Mouse (Mus musculus) CH12.LX (cell line): Measurements from ENCODE around the gene Gne. TPM values are rescaled to one million over a fixed set of nuclear protein-coding genes. Genes with fewer than 3 reads are reported as not detected.

Source experiments
- DNase-seq: peaks from one replicate; pipeline ENCODE4 v3.0.0-alpha.2; 2013; ENCODE audit errors: extremely low read depth
- H3K27ac ChIP-seq: 2 replicates; pipeline ENCODE4 v1.5.1; 2012; ENCODE audit warnings: low read depth, mild to moderate bottlenecking, control low read depth, moderate library complexity; ENCODE audit not compliant: insufficient read depth
- H3K27me3 ChIP-seq: replicated peaks from 2 replicates; pipeline ENCODE3; 2012; ENCODE audit warnings: inconsistent platforms
- H3K36me3 ChIP-seq, 2 experiments: replicated peaks in 1 of 2; 2 replicates each; pipeline versions ENCODE3 to v1.6.1; 2012; ENCODE audit warnings: inconsistent platforms in 1 of 2, low read length in 1 of 2, mild to moderate bottlenecking in 1 of 2, mixed read lengths in 1 of 2, moderate library complexity in 1 of 2; ENCODE audit not compliant: control insufficient read depth in 1 of 2, insufficient read depth in 1 of 2
- H3K4me1 ChIP-seq, 2 experiments: 2 replicates each; pipeline ENCODE4 v1.6.1; 2012; ENCODE audit warnings: inconsistent platforms in 1 of 2, moderate library complexity in 1 of 2; ENCODE audit not compliant: insufficient read depth in 2 of 2, control insufficient read depth in 1 of 2
- H3K4me2 ChIP-seq: 2 replicates; pipeline ENCODE4 v1.6.1; 2012; ENCODE audit warnings: low read depth, mild to moderate bottlenecking, control low read depth; ENCODE audit not compliant: poor library complexity, insufficient read depth, severe bottlenecking
- H3K4me3 ChIP-seq, 3 experiments: fragments of 150-350 bp in 1 of 3; sonication (generic) in 1 of 3; replicated peaks in 1 of 3; 2 replicates each; pipeline versions ENCODE3 to v1.5.1; 2011 to 2012; ENCODE audit warnings: low read depth in 2 of 3, low read length in 2 of 3, mild to moderate bottlenecking in 2 of 3, moderate library complexity in 2 of 3, control low read depth in 1 of 3, improper control_type of control experiment in 1 of 3, inconsistent platforms in 1 of 3, mixed read lengths in 1 of 3; ENCODE audit not compliant: poor library complexity in 1 of 3
- H3K79me2 ChIP-seq: replicated peaks from 2 replicates; pipeline ENCODE4 v1.6.1; 2012; ENCODE audit warnings: mild to moderate bottlenecking, moderate library complexity; ENCODE audit not compliant: control insufficient read depth, poor library complexity, insufficient read depth, severe bottlenecking; ENCODE audit errors: extremely low read depth
- H3K9ac ChIP-seq: 2 replicates; pipeline ENCODE4 v1.6.1; 2012; ENCODE audit warnings: low read depth, mild to moderate bottlenecking, control low read depth, moderate library complexity; ENCODE audit not compliant: insufficient read depth
- H3K9me3 ChIP-seq: replicated peaks from 2 replicates; pipeline ENCODE3; 2012; ENCODE audit warnings: low read length, inconsistent platforms, mixed read lengths
- BHLHE40 ChIP-seq: IDR thresholded peaks from 2 replicates; pipeline ENCODE4 v1.6.1; 2011; ENCODE audit warnings: mild to moderate bottlenecking, low read depth, low read length, improper control_type of control experiment
- CHD1 ChIP-seq: IDR thresholded peaks from 2 replicates; pipeline ENCODE4 v1.6.1; 2012; ENCODE audit warnings: low read depth, low read length, improper control_type of control experiment, inconsistent platforms
- CHD2 ChIP-seq: IDR thresholded peaks from 2 replicates; pipeline ENCODE4 v1.6.1; 2011; ENCODE audit warnings: low read length, improper control_type of control experiment
- CTCF ChIP-seq, 2 experiments: IDR thresholded peaks in 1 of 2; conservative IDR thresholded peaks in 1 of 2; 2 replicates each; pipeline ENCODE4 v1.5.1; 2011 to 2012; ENCODE audit warnings: low read depth in 2 of 2, low read length in 2 of 2, improper control_type of control experiment in 1 of 2, inconsistent platforms in 1 of 2, mild to moderate bottlenecking in 1 of 2, moderate library complexity in 1 of 2
- ELF1 ChIP-seq: IDR thresholded peaks from 2 replicates; pipeline ENCODE4 v1.6.1; 2014; ENCODE audit warnings: low read depth, mild to moderate bottlenecking, inconsistent platforms, low read length, improper control_type of control experiment
- EP300 ChIP-seq: IDR thresholded peaks from 2 replicates; pipeline ENCODE4 v1.6.1; 2011; ENCODE audit warnings: low read length, improper control_type of control experiment
- ETS1 ChIP-seq: conservative IDR thresholded peaks from 2 replicates; pipeline ENCODE4 v1.6.1; 2012; ENCODE audit warnings: low read depth, mild to moderate bottlenecking, inconsistent platforms, low read length, improper control_type of control experiment, moderate library complexity
- GABPA ChIP-seq: IDR thresholded peaks from 2 replicates; pipeline ENCODE4 v1.6.1; 2012; ENCODE audit warnings: low read depth, low read length, improper control_type of control experiment, inconsistent platforms; ENCODE audit not compliant: insufficient replicate concordance
- HCFC1 ChIP-seq: IDR thresholded peaks from 2 replicates; pipeline ENCODE4 v1.6.1; 2012; ENCODE audit warnings: low read depth, mild to moderate bottlenecking, inconsistent platforms, low read length, improper control_type of control experiment
- JUN ChIP-seq: IDR thresholded peaks from 2 replicates; pipeline ENCODE4 v1.6.1; 2011; ENCODE audit warnings: low read depth, mild to moderate bottlenecking, low read length, improper control_type of control experiment, moderate library complexity; ENCODE audit not compliant: insufficient read depth
- KAT2A ChIP-seq: IDR thresholded peaks from 2 replicates; pipeline ENCODE4 v1.6.1; 2012; ENCODE audit warnings: low read length, improper control_type of control experiment, inconsistent platforms; ENCODE audit not compliant: insufficient replicate concordance
- MXI1 ChIP-seq: IDR thresholded peaks from 2 replicates; pipeline ENCODE4 v1.6.1; 2011; ENCODE audit warnings: mild to moderate bottlenecking, low read depth, low read length, improper control_type of control experiment
- MYC ChIP-seq: IDR thresholded peaks from 2 replicates; pipeline ENCODE4 v1.6.1; 2011; ENCODE audit warnings: low read depth, mild to moderate bottlenecking, improper control_type of control experiment, low read length
- NRF1 ChIP-seq: IDR thresholded peaks from 2 replicates; pipeline ENCODE4 v1.6.1; 2014; ENCODE audit warnings: low read depth, mild to moderate bottlenecking, inconsistent platforms, low read length, improper control_type of control experiment, moderate library complexity
- PAX5 ChIP-seq: IDR thresholded peaks from 2 replicates; pipeline ENCODE4 v1.6.1; 2012; ENCODE audit warnings: low read length, inconsistent platforms, mixed read lengths
- POLR2AphosphoS2 ChIP-seq: IDR thresholded peaks from 2 replicates; pipeline ENCODE4 v1.6.1; 2011; ENCODE audit warnings: low read depth, low read length, improper control_type of control experiment
- RAD21 ChIP-seq: IDR thresholded peaks from 2 replicates; pipeline ENCODE4 v1.6.1; 2011; ENCODE audit warnings: low read depth, mild to moderate bottlenecking, low read length, improper control_type of control experiment, moderate library complexity
- SMC3 ChIP-seq: IDR thresholded peaks from 2 replicates; pipeline ENCODE4 v1.6.1; 2011; ENCODE audit warnings: low read depth, low read length, improper control_type of control experiment
- TCF12 ChIP-seq: IDR thresholded peaks from 2 replicates; pipeline ENCODE4 v1.6.1; 2014; ENCODE audit warnings: low read depth, mild to moderate bottlenecking, inconsistent platforms, low read length, improper control_type of control experiment
- UBTF ChIP-seq: IDR thresholded peaks from 2 replicates; pipeline ENCODE4 v1.6.1; 2012; ENCODE audit warnings: low read depth, mild to moderate bottlenecking, inconsistent platforms, low read length, improper control_type of control experiment, moderate library complexity
- USF1 ChIP-seq: IDR thresholded peaks from 2 replicates; pipeline ENCODE4 v1.6.1; 2014; ENCODE audit warnings: low read depth, mild to moderate bottlenecking, inconsistent platforms, low read length, improper control_type of control experiment
- USF2 ChIP-seq: conservative IDR thresholded peaks from 2 replicates; pipeline ENCODE4 v1.6.1; 2011; ENCODE audit warnings: low read depth, low read length, improper control_type of control experiment
- ZC3H11A ChIP-seq: IDR thresholded peaks from 2 replicates; pipeline ENCODE4 v1.6.1; 2012; ENCODE audit warnings: low read depth, mild to moderate bottlenecking, inconsistent platforms, low read length, improper control_type of control experiment
- ZKSCAN1 ChIP-seq: IDR thresholded peaks from 2 replicates; pipeline ENCODE4 v1.6.1; 2012; ENCODE audit warnings: low read depth, inconsistent platforms, low read length, improper control_type of control experiment, borderline replicate concordance
- ZMIZ1 ChIP-seq: IDR thresholded peaks from 2 replicates; pipeline ENCODE4 v1.6.1; 2012; ENCODE audit warnings: low read depth, mild to moderate bottlenecking, inconsistent platforms, low read length, improper control_type of control experiment
- dilution Hi-C: fragments of 300-500 bp; cut with MboI; formaldehyde crosslinking; loops from 2 replicates; pipeline ENCODE4 v1.14.3; 2020; ENCODE audit warnings: low sequenced_read_pairs; ENCODE audit not compliant: extremely low pct_unique_long_range_greater_than_20kb, extremely low pct_ligation_motif_present
- in situ Hi-C: fragments of 300-500 bp; cut with MboI; formaldehyde crosslinking; loops from 3 replicates; pipeline ENCODE4 v1.14.3; 2019; ENCODE audit warnings: low sequenced_read_pairs, low pct_ligation_motif_present, low pct_unique_long_range_greater_than_20kb, mixed read lengths
- polyA plus RNA-seq: library from polyadenylated mRNA; unstranded; fragments of >175 nt; gene quantifications from 2 replicates; pipeline ENCODE4 v1.2.1, GENCODE M21; 2012; ENCODE audit warnings: low read depth; ENCODE audit not compliant: insufficient read length
- total RNA-seq, 2 experiments: library from RNA; depleted of rRNA; stranded (reverse); fragments of 300-350 nt in 1 of 2; fragments of >200 nt in 1 of 2; gene quantifications; 2 replicates each; pipeline ENCODE4 v1.2.3; 2012 to 2014

The Gne gene
- total and polyA plus RNA-seq, 3 experiments, result 34.4 to 37.1 (median 35.3) TPM

- Histone ChIP-seq H3K9me3 (no peaks in the 10 kb centered on the region), H3K4me1 (peaks cover 0 to 18% of the 10 kb centered on the region in 2 experiments; a peak in 2 of 4 replicates), H3K27ac (no peak overlapping the region), H3K9ac (no peak overlapping the region), H3K4me2 (no peak overlapping the region), H3K36me3 (peaks cover 25 to 55% of the 10 kb centered on the region in 2 experiments), H3K27me3 (no peaks in the 10 kb centered on the region), H3K4me3 (no peak overlapping the region), H3K79me2 (peaks cover 3% of the 10 kb centered on the region; the same call in 1 of the 2 replicates)
- in situ Hi-C loops, result no loop called here
- no peak for DNase-seq
- dilution Hi-C loops, result no loop called here
- TF ChIP-seq BHLHE40, result no peak
- no peak for TF ChIP-seq RAD21
- no peak for TF ChIP-seq ZMIZ1
- no peak for TF ChIP-seq JUN
- no peak for TF ChIP-seq MYC
- no peak for TF ChIP-seq CTCF (conservative IDR thresholded peaks at IDR 0.05 in 1 of 2, IDR thresholded peaks at IDR 0.05 in 1 of 2; ENCODE audit: low read depth in 2 of 2, low read length in 2 of 2)
- TF ChIP-seq SMC3, result no peak
- TF ChIP-seq GABPA, result no peak
- TF ChIP-seq UBTF, result no peak
- no peak for TF ChIP-seq ETS1
- TF ChIP-seq ELF1, result no peak
- TF ChIP-seq KAT2A, result no peak
- TF ChIP-seq MXI1, result no peak
- TF ChIP-seq POLR2AphosphoS2, result no peak
- no peak for TF ChIP-seq HCFC1
These were observed 21.9 kb downstream of the Gne start for GRCm38 (mm10) chr4:44062062-44062461.

DNA sequence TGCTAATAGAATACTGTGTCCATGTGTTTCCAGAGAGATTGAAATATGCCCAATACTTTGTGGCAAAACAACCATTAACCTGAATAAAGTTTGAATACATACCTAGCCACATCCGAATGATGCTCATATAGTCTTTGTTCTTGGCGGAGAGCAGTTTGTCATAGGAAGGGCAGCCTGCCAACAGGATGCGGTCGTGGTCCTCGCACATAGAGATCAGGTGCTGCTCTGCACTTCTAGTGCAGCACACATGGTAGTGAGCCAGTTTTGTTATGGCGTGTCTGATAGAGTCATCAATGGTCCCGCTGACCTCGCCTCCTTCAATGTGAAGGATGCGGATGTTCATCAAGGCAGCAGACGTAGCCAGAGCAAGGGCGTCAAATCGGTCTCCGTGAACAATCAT is 24.3 kb downstream of the Gne start:
- peaks cover 24 to 71% of the 10 kb centered on the region in 2 experiments for H3K36me3 ChIP-seq
- DNase-seq, result no peak

More for the DNA sequence above, 24.3 kb downstream of the Gne start:
- no peak overlapping the region for H3K9ac ChIP-seq
- H3K79me2 ChIP-seq, result peaks cover 3% of the 10 kb centered on the region; the same call in 1 of the 2 replicates
- no peaks in the 10 kb centered on the region for H3K9me3 ChIP-seq
- H3K4me1 ChIP-seq, result peaks cover 0 to 11% of the 10 kb centered on the region in 2 experiments; a peak in 2 of 4 replicates
- no peak overlapping the region for H3K4me2 ChIP-seq
- no peak overlapping the region for H3K4me3 ChIP-seq
- no peak for TF ChIP-seq ZC3H11A
- TF ChIP-seq NRF1, result no peak
- TF ChIP-seq USF1, result no peak
- no peak for TF ChIP-seq RAD21
- no peak for TF ChIP-seq GABPA
- TF ChIP-seq JUN, result no peak
- TF ChIP-seq HCFC1, result no peak
- no peak for TF ChIP-seq ETS1
- TF ChIP-seq TCF12, result no peak
- no peak for TF ChIP-seq PAX5
- TF ChIP-seq ZKSCAN1, result no peak
- TF ChIP-seq USF2, result no peak
- TF ChIP-seq CHD1, result no peak
- no peak for TF ChIP-seq CHD2
- TF ChIP-seq ZMIZ1, result no peak
- TF ChIP-seq MXI1, result no peak
- no peak for TF ChIP-seq EP300
- no peak for TF ChIP-seq BHLHE40
- no peak overlapping the region for H3K27ac ChIP-seq
- no peaks in the 10 kb centered on the region for H3K27me3 ChIP-seq
- dilution Hi-C loops, result no loop called here
- in situ Hi-C loops, result no loop called here
